In genomic region chr10:127622661-127623060, GRCm38 (mm10) we compare ENCODE assay signal across 9 mouse cellular contexts. TPM values are rescaled to one million over a fixed set of nuclear protein-coding genes. Genes with fewer than 3 reads are reported as not detected.
DNase-seq lines count a peak whose midpoint lies in the region; ATAC-seq lines count a peak whose summit lies in the region.
"Had no signal": no experiment of that assay in that cellular context is flagged by ENCODE, and none has a peak within 500 bp of the region (broad histone marks: within the 10 kb centered on the region; RNA-seq: fewer than 3 reads in every experiment).

No protein-coding gene starts in this region.

- 72% methylated on average over 4 of the region's 4 CpGs for whole genome bisulfite sequencing in kidney, embryonic 16.5 days
- 64% methylated on average over 4 of the region's 4 CpGs for WGBS in embryonic facial prominence, embryonic 15.5 days
- 65% methylated on average over 4 of the region's 4 CpGs for WGBS in midbrain, embryonic 12.5 days

- H3K4me3 ChIP-seq in kidney, embryonic 16.5 days (ENCODE audit: low read length) = no peak overlapping the region
- H3K4me3 ChIP-seq in brown adipose tissue, adult 24 weeks (ENCODE audit: insufficient read depth, low read depth, low read length) = no peak overlapping the region
- H3K4me3 ChIP-seq in embryonic facial prominence, embryonic 15.5 days (replicated peaks) = no peak overlapping the region
- no peak overlapping the region for H3K4me3 ChIP-seq in midbrain, embryonic 12.5 days

- H3K9ac ChIP-seq in kidney, embryonic 16.5 days (replicated peaks; ENCODE audit: low read length) = no peak overlapping the region
- H3K9ac ChIP-seq in embryonic facial prominence, embryonic 15.5 days = no peak overlapping the region
- no peak overlapping the region for H3K9ac ChIP-seq in midbrain, embryonic 12.5 days (replicated peaks)

- H3K4me2 ChIP-seq in kidney, embryonic 16.5 days (replicated peaks; ENCODE audit: low read depth, low read length) = peak overlapping the region; percentile 96; the same call in 1 of the 2 replicates
- no peak overlapping the region for H3K4me2 ChIP-seq in embryonic facial prominence, embryonic 15.5 days (replicated peaks)
- 0 out of 2 replicates have a peak overlapping the region, but pooled peaks have one; percentile 91 for H3K4me2 ChIP-seq in midbrain, embryonic 12.5 days (replicated peaks)

- no peaks in the 10 kb centered on the region for H3K27me3 ChIP-seq in kidney, embryonic 16.5 days (ENCODE audit: insufficient read depth, low read length)
- no peaks in the 10 kb centered on the region for H3K27me3 ChIP-seq in embryonic facial prominence, embryonic 15.5 days
- H3K27me3 ChIP-seq in midbrain, embryonic 12.5 days = no peaks in the 10 kb centered on the region
- H3K27me3 ChIP-seq: forebrain, embryonic 13.5 days had no signal

- no peaks in the 10 kb centered on the region for H3K36me3 ChIP-seq in kidney, embryonic 16.5 days (ENCODE audit: insufficient read depth, low read length)
- H3K36me3 ChIP-seq in embryonic facial prominence, embryonic 15.5 days = no peaks in the 10 kb centered on the region
- no peaks in the 10 kb centered on the region for H3K36me3 ChIP-seq in midbrain, embryonic 12.5 days

- no peak overlapping the region; the same call in 1 of the 2 replicates for H3K27ac ChIP-seq in kidney, embryonic 16.5 days (ENCODE audit: low read length)
- peak overlapping the region; percentile 87 for H3K27ac ChIP-seq in brown adipose tissue, adult 24 weeks (replicated peaks; ENCODE audit: low read depth, low read length)
- peak overlapping the region; percentile 98 for H3K27ac ChIP-seq in embryonic facial prominence, embryonic 15.5 days (replicated peaks)
- H3K27ac ChIP-seq in midbrain, embryonic 12.5 days (replicated peaks) = no peak overlapping the region

- no peak for DNase-seq in kidney, adult 8-10 months
- no peak for DNase-seq in thymus, postnatal 14 days
- DNase-seq in urinary bladder, adult 2 months (ENCODE audit: low spot score) = no peak
- DNase-seq in cerebellum, adult 11 months = no peak

- ATAC-seq in kidney, embryonic 16.5 days (ENCODE audit: low FRiP score, low TSS enrichment) = no peak
- no peak for ATAC-seq in embryonic facial prominence, embryonic 15.5 days (ENCODE audit: insufficient number of reproducible peaks, low FRiP score, low TSS enrichment, low read depth)
- ATAC-seq in midbrain, embryonic 12.5 days (ENCODE audit: low FRiP score, low read depth) = no peak

- peaks cover 38% of the 10 kb centered on the region for H3K4me1 ChIP-seq in kidney, embryonic 16.5 days (ENCODE audit: insufficient read depth, low read length)
- peaks cover 7% of the 10 kb centered on the region; the same call in 1 of the 2 replicates for H3K4me1 ChIP-seq in brown adipose tissue, adult 24 weeks (ENCODE audit: control insufficient read depth, insufficient read depth, insufficient read length, low read length)
- peaks cover 32% of the 10 kb centered on the region for H3K4me1 ChIP-seq in embryonic facial prominence, embryonic 15.5 days
- H3K4me1 ChIP-seq in midbrain, embryonic 12.5 days = peaks cover 33% of the 10 kb centered on the region

- H3K9me3 ChIP-seq in kidney, embryonic 16.5 days (ENCODE audit: low read length) = peaks cover 9% of the 10 kb centered on the region
- no peaks in the 10 kb centered on the region for H3K9me3 ChIP-seq in embryonic facial prominence, embryonic 15.5 days (replicated peaks)
- peaks cover 7% of the 10 kb centered on the region; the same call in 1 of the 2 replicates for H3K9me3 ChIP-seq in midbrain, embryonic 12.5 days

RNA-seq across cellular contexts. Expression of gene Lrp1, which starts 1.7 kb away (rescaled TPM):
- polyA plus RNA-seq in kidney, embryonic 16.5 days (2015; fragmentation: Nextera tagmentation; extraction: Ambion mirVana) = 70.9 and 71.7 TPM in 2 replicates
- polyA plus RNA-seq in brown adipose tissue, adult 24 weeks (2012; ENCODE audit: insufficient read depth, insufficient read length, missing spikeins) = 43.8 and 47.2 TPM in 2 replicates
- polyA plus RNA-seq in embryonic facial prominence, embryonic 15.5 days (2015; fragmentation: Nextera tagmentation; extraction: Ambion mirVana) = 161 and 163 TPM in 2 replicates
- polyA plus RNA-seq in midbrain, embryonic 12.5 days (2016; fragmentation: Nextera tagmentation; extraction: Ambion mirVana) = 94.0 and 98.1 TPM in 2 replicates
- 242 and 366 TPM in 2 replicates for polyA plus RNA-seq in urinary bladder, adult 2 months (2012; rRNA removed)

RNA-seq across cellular contexts. Expression of gene Stat6, which starts 20.1 kb away (rescaled TPM):
- 33.8 and 37.4 TPM in 2 replicates for polyA plus RNA-seq in kidney, embryonic 16.5 days (2015; fragmentation: Nextera tagmentation; extraction: Ambion mirVana)
- polyA plus RNA-seq in brown adipose tissue, adult 24 weeks (2012; ENCODE audit: insufficient read depth, insufficient read length, missing spikeins) = 24.7 and 28.8 TPM in 2 replicates
- 35.3 and 36.2 TPM in 2 replicates for polyA plus RNA-seq in embryonic facial prominence, embryonic 15.5 days (2015; fragmentation: Nextera tagmentation; extraction: Ambion mirVana)
- 6.1 and 9.0 TPM in 2 replicates for polyA plus RNA-seq in midbrain, embryonic 12.5 days (2016; fragmentation: Nextera tagmentation; extraction: Ambion mirVana)
- polyA plus RNA-seq in urinary bladder, adult 2 months (2012; rRNA removed) = 78.1 and 88.7 TPM in 2 replicates

RNA-seq across cellular contexts. Expression of gene Nemp1, which starts 44.0 kb away (rescaled TPM):
- 10.6 and 10.7 TPM in 2 replicates for polyA plus RNA-seq in kidney, embryonic 16.5 days (2015; fragmentation: Nextera tagmentation; extraction: Ambion mirVana)
- polyA plus RNA-seq in brown adipose tissue, adult 24 weeks (2012; ENCODE audit: insufficient read depth, insufficient read length, missing spikeins) = 1.0 and 2.5 TPM in 2 replicates
- polyA plus RNA-seq in embryonic facial prominence, embryonic 15.5 days (2015; fragmentation: Nextera tagmentation; extraction: Ambion mirVana) = 10.1 and 11.3 TPM in 2 replicates
- polyA plus RNA-seq in midbrain, embryonic 12.5 days (2016; fragmentation: Nextera tagmentation; extraction: Ambion mirVana) = 10.0 and 10.3 TPM in 2 replicates
- polyA plus RNA-seq in urinary bladder, adult 2 months (2012; rRNA removed) = 8.3 and 9.1 TPM in 2 replicates

RNA-seq across cellular contexts. Expression of gene Nab2, which starts 45.7 kb away (rescaled TPM):
- polyA plus RNA-seq in kidney, embryonic 16.5 days (2015; fragmentation: Nextera tagmentation; extraction: Ambion mirVana) = 28.8 and 32.1 TPM in 2 replicates
- 4.2 and 6.3 TPM in 2 replicates for polyA plus RNA-seq in brown adipose tissue, adult 24 weeks (2012; ENCODE audit: insufficient read depth, insufficient read length, missing spikeins)
- 30.8 and 33.2 TPM in 2 replicates for polyA plus RNA-seq in embryonic facial prominence, embryonic 15.5 days (2015; fragmentation: Nextera tagmentation; extraction: Ambion mirVana)
- polyA plus RNA-seq in midbrain, embryonic 12.5 days (2016; fragmentation: Nextera tagmentation; extraction: Ambion mirVana) = 3.7 and 4.5 TPM in 2 replicates
- 27.5 and 29.1 TPM in 2 replicates for polyA plus RNA-seq in urinary bladder, adult 2 months (2012; rRNA removed)

Comparison
In these comparisons a context has a peak if more than half of its experiments do, and no peak if none do; other contexts are left out.
1. H3K27ac ChIP-seq: peak in brown adipose tissue, adult 24 weeks (single experiment) and embryonic facial prominence, embryonic 15.5 days (single experiment); none in kidney, embryonic 16.5 days (single experiment) and midbrain, embryonic 12.5 days (single experiment).